Mouse (Mus musculus) MEL (cell line): ENCODE measurements around the gene Dchs2.

Experiments
- CTCF ChIP-seq, 3 experiments: IDR thresholded peaks in 2 of 3; conservative IDR thresholded peaks in 1 of 3; 2 replicates each; pipeline ENCODE4 v1.5.1; 2011 to 2012; ENCODE audit warnings: low read length in 3 of 3, low read depth in 2 of 3, mild to moderate bottlenecking in 2 of 3, improper control_type of control experiment in 1 of 3, inconsistent platforms in 1 of 3, mixed read lengths in 1 of 3, moderate library complexity in 1 of 3; ENCODE audit not compliant: control insufficient read depth in 1 of 3, insufficient read depth in 1 of 3, poor library complexity in 1 of 3, severe bottlenecking in 1 of 3
- POLR2AphosphoS5 ChIP-seq: IDR thresholded peaks from 2 replicates; pipeline ENCODE4 v1.6.1; 2012; ENCODE audit warnings: low read depth, borderline replicate concordance, mild to moderate bottlenecking, inconsistent platforms, low read length, moderate library complexity, mixed read lengths
- ZKSCAN1 ChIP-seq: IDR thresholded peaks from 2 replicates; pipeline ENCODE4 v1.6.1; 2012; ENCODE audit warnings: low read depth, mild to moderate bottlenecking, inconsistent platforms, low read length, improper control_type of control experiment, moderate library complexity

DNA sequence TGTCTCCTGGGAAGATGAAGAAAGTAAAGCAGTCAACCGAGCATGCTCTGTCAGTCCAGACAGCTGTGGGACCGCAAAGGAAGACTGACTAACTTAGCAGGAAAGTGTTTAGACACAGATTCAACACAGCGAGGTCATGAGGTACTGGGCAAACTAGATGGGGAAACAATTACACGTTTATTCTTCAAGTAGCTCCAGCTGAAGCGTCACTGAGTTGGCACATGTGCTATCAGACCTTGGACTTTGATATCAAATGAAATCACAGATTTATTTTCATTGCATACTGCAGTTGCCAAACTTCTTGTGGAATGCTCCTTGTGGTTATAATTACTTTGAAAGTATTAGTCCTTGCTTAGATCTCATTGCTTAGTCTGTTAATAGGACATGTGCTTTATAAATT lies 67.2 kb downstream of the Dchs2 start:
- TF ChIP-seq ZKSCAN1 (no peak), CTCF (IDR thresholded peaks at IDR 0.05 in 2 of 3, conservative IDR thresholded peaks at IDR 0.05 in 1 of 3; ENCODE audit: control insufficient read depth in 1 of 3, insufficient read depth in 1 of 3, low read depth in 2 of 3, low read length in 3 of 3, poor library complexity in 1 of 3, severe bottlenecking in 1 of 3) (no peak), POLR2AphosphoS5 (no peak)
